Mouse (Mus musculus) liver, embryonic 13.5 days (tissue): ENCODE measurements around the gene Kif5a. TPM values are rescaled to one million over a fixed set of nuclear protein-coding genes. Genes with fewer than 3 reads are reported as not detected.

ENCODE experiments used
- ATAC-seq: fragments of 200-750 bp; cut with Nextera tagmentation; 2 replicates; pipeline ENCODE4 v1.8.0; 2017; ENCODE audit warnings: low read depth, mild to moderate bottlenecking, moderate number of reproducible peaks, moderate library complexity
- DNase-seq: peaks from one replicate; pipeline ENCODE4 v3.0.0; 2022
- H3K27ac ChIP-seq: fragments of 300-500 bp; sonication (generic); 2 replicates; pipeline ENCODE4 v1.5.1; 2015; ENCODE audit warnings: moderate library complexity, mild to moderate bottlenecking, inconsistent platforms
- H3K27me3 ChIP-seq: fragments of 300-500 bp; sonication (generic); 2 replicates; pipeline ENCODE4 v1.6.1; 2015; ENCODE audit warnings: mild to moderate bottlenecking, inconsistent platforms
- H3K36me3 ChIP-seq: fragments of 300-500 bp; sonication (generic); 2 replicates; pipeline ENCODE4 v1.6.1; 2015; ENCODE audit warnings: mild to moderate bottlenecking, inconsistent platforms
- H3K4me1 ChIP-seq: fragments of 300-500 bp; sonication (generic); replicated peaks from 2 replicates; pipeline ENCODE4 v1.6.1; 2015; ENCODE audit warnings: inconsistent platforms
- H3K4me2 ChIP-seq: fragments of 300-500 bp; sonication (generic); 2 replicates; pipeline ENCODE4 v1.6.1; 2015; ENCODE audit warnings: inconsistent platforms, mild to moderate bottlenecking, moderate library complexity
- H3K4me3 ChIP-seq: fragments of 300-500 bp; sonication (generic); replicated peaks from 2 replicates; pipeline ENCODE4 v1.5.1; 2015; ENCODE audit warnings: mild to moderate bottlenecking, inconsistent platforms
- H3K9ac ChIP-seq: fragments of 300-500 bp; sonication (generic); 2 replicates; pipeline ENCODE4 v1.6.1; 2015; ENCODE audit warnings: mild to moderate bottlenecking, inconsistent platforms
- H3K9me3 ChIP-seq: fragments of 300-500 bp; sonication (generic); replicated peaks from 2 replicates; pipeline ENCODE4 v1.6.1; 2016; ENCODE audit warnings: inconsistent platforms
- WGBS: fragments of 180-500 bp; shearing (Covaris S2); methylation state at CpG from one replicate; pipeline ENCODE4 v1.1.7; 2015; ENCODE audit not compliant: insufficient replicate concordance; 5-methylcytosine and 5-hydroxymethylcytosine counted together
- polyA plus RNA-seq: library from polyadenylated mRNA; unstranded; fragments of >200 nt; fragmentation: Nextera tagmentation; extraction: Ambion mirVana; gene quantifications from 2 replicates; pipeline ENCODE4 v1.2.1, GENCODE M21; 2015

Kif5a gene
- polyA plus RNA-seq, 1 experiment from 2014 or later: 0.14 TPM

DNA sequence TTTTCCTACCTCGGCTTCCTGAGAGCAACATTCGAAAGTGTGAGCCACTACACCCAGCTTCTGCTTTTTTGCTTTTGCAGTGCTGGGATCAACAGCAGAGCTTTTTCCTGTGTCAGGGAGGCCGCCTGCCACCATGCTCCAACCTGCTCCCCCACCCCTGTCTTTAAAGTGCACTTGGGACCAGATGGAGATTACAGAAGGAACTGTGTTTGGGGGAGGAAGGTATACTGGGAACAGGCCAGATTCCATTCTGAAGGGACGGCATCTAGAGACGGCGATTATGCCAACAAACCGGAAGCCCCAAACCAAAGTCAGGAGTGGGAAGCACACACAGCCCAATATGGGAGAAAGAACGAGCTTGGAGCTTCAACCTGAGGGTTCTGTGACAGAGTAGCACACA lies 36.0 kb downstream of the Kif5a start:
- WGBS: 63% methylated on average over 8 of the region's 8 CpGs
- Histone ChIP-seq H3K4me2 (no peak overlapping the region), H3K27ac (no peak overlapping the region), H3K27me3 (peaks cover 23% of the 10 kb centered on the region; the same call in 1 of the 2 replicates), H3K9ac (no peak overlapping the region), H3K9me3 (no peaks in the 10 kb centered on the region), H3K4me3 (no peak overlapping the region), H3K4me1 (peaks cover 34% of the 10 kb centered on the region), H3K36me3 (no peaks in the 10 kb centered on the region)
- ATAC-seq (no peak), DNase-seq (no peak)

DNA sequence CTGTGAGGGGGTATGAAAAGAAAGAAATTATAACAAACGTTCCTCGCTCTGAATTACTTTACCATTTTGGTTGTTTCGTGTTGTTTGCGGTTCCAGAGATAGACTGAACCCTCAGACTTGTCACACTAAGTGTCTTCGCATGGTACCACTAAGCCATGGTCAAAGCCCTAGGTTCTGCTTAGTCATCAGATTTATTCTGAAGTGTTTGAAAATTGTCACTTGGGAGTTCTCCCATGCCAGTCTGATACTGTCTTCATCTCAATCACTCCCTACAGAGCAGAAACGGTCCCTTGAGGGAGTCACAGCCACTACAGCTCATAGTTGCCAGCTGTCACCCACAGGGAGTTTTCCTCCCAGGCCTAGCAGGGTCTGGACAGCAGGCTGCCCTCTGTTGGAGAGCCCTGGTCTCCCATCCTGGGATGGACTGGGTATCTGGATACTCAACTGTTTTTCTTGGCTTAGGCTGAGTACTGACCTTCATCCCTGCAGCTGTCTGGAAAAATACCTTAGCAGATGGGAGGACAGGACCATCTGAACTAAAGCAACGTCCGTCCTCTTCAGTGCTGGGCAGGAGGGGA lies 36.7 kb downstream of the Kif5a start:
- Histone ChIP-seq H3K4me2 (no peak overlapping the region), H3K4me1 (peaks cover 30% of the 10 kb centered on the region), H3K4me3 (no peak overlapping the region), H3K9ac (no peak overlapping the region), H3K36me3 (no peaks in the 10 kb centered on the region), H3K27me3 (peaks cover 19% of the 10 kb centered on the region; the same call in 1 of the 2 replicates), H3K9me3 (no peaks in the 10 kb centered on the region), H3K27ac (no peak overlapping the region)
- DNase-seq: no peak
- ATAC-seq: 0 out of 2 replicates have a peak, but pooled peaks have one; percentile 26
- 58% methylated on average over 8 of the region's 8 CpGs for WGBS

DNA sequence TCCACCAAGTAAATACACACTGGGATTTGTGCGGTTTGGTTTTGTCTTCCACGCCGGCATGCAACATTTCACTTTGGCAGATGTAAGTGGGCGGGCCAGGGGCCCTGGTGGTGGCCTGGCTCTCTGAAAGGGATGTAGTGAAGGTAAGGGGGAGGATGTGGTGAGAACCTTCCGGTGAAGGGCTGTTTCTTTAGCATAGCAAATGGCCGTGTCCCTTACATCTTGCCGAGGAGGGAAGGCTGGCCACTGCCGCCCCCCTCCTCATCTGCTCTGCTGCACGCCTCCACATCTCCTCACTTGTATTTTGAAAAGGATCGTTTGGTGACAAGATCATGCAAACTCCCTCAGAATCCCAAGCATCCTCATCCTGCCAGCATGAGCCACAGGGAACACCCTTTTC lies 37.4 kb downstream of the Kif5a start:
- no peaks in the 10 kb centered on the region for H3K36me3 ChIP-seq
- no peak overlapping the region for H3K27ac ChIP-seq
- H3K4me1 ChIP-seq: peaks cover 24% of the 10 kb centered on the region
- ATAC-seq (no peak), DNase-seq (no peak)
- H3K4me2 ChIP-seq: no peak overlapping the region
- no peak overlapping the region for H3K9ac ChIP-seq
- H3K4me3 ChIP-seq: no peak overlapping the region
- H3K9me3 ChIP-seq: no peaks in the 10 kb centered on the region
- 36% methylated on average over 10 of the region's 10 CpGs for WGBS
- H3K27me3 ChIP-seq: peaks cover 19% of the 10 kb centered on the region; the same call in 1 of the 2 replicates

DNA sequence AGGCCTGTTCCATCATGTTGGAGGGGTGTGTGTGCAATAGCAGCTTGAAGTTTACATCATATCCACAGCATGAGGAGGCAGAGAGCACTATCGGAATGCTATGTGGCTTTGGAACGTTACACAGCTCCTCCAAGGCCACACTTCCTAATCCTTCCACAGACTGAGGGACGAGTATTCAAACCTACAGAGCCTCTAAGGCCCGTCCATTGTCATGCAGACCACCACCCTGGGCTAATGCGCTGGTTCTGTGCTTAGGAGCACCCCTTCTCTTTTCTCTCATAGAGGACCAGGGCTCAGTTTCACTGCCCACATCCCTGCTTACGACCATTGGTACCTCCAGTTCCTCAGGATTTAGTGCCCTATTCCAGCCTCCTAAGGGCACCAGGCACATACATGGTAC lies 37.9 kb downstream of the Kif5a start:
- Histone ChIP-seq H3K4me2 (no peak overlapping the region), H3K4me3 (no peak overlapping the region), H3K36me3 (no peaks in the 10 kb centered on the region), H3K9me3 (no peaks in the 10 kb centered on the region), H3K27me3 (peaks cover 19% of the 10 kb centered on the region; the same call in 1 of the 2 replicates), H3K9ac (no peak overlapping the region), H3K4me1 (peaks cover 19% of the 10 kb centered on the region), H3K27ac (no peak overlapping the region)
- 64% methylated on average over 6 of the region's 6 CpGs for WGBS
- DNase-seq (no peak), ATAC-seq (no peak)

DNA sequence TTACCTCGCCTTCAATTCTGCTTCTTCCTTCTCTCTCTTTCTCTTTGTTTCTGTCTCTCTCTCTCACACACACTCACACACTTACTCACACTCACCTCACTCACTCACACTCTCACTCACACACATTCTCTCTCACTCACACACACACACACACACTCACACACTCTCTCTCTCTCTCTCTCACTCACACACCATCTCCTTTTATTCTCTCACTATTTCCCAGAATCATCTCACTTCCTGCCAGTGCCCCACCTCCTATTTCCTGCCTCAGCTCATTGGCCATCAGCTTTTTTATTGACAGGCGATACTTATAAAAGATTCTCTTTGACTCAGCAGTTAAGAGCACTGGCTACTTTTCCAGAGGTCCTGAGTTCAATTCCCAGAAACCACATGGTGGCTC lies 44.8 kb downstream of the Kif5a start:
- DNase-seq (no peak), ATAC-seq (no peak)
- Histone ChIP-seq H3K4me3 (no peak overlapping the region), H3K9ac (no peak overlapping the region), H3K27me3 (no peaks in the 10 kb centered on the region), H3K4me1 (peaks cover 26% of the 10 kb centered on the region), H3K36me3 (no peaks in the 10 kb centered on the region), H3K27ac (no peak overlapping the region), H3K4me2 (no peak overlapping the region), H3K9me3 (no peaks in the 10 kb centered on the region)
- WGBS: 70% methylated on average over 2 of the region's 2 CpGs

DNA sequence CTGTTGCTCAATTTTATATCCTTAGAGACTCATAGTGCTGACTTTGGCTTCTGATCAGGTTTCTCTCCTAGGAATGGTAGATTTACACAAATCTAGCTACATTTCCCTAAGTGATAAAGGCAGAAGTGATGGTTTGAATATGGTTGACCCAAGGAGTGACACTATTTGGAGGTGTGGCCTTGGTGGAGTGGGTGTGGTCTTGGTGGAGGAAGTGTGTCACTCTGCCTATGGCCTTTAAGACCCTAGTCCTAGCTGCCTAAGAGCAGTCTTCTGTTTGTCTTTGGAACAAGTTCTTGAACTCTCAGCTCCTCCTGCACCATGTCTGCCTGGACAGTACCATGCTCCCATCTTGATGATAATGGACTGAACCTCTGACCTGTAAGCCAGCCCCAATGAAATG lies 46.0 kb downstream of the Kif5a start:
- Histone ChIP-seq H3K27me3 (no peaks in the 10 kb centered on the region), H3K9me3 (no peaks in the 10 kb centered on the region), H3K4me3 (no peak overlapping the region), H3K27ac (no peak overlapping the region), H3K4me2 (no peak overlapping the region), H3K9ac (no peak overlapping the region), H3K36me3 (no peaks in the 10 kb centered on the region), H3K4me1 (peaks cover 33% of the 10 kb centered on the region)
- ATAC-seq: no peak
- no peak for DNase-seq

DNA sequence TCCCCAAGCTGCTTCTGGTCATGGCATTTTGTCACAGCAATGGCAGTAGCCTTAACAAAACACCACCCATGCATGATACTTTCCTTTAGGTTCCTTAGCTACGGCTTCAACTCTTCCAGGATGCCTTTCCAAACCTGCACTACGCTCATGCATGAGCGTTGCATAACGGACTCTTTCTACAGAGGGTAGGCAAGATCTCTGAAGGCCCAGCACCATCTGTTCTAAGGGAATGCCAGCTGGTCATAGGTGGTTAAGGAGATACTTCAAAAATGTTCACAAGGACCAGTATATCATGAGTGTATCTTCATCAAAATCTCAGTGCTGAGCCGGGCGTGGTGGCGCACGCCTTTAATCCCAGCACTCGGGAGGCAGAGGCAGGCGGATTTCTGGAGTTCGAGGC lies 46.7 kb downstream of the Kif5a start:
- WGBS: 88% methylated on average over 11 of the region's 11 CpGs
- Histone ChIP-seq H3K36me3 (no peaks in the 10 kb centered on the region), H3K27me3 (no peaks in the 10 kb centered on the region), H3K27ac (no peak overlapping the region), H3K4me3 (no peak overlapping the region), H3K9ac (no peak overlapping the region), H3K4me1 (peaks cover 36% of the 10 kb centered on the region), H3K4me2 (no peak overlapping the region), H3K9me3 (no peaks in the 10 kb centered on the region)
- DNase-seq (no peak), ATAC-seq (no peak)

DNA sequence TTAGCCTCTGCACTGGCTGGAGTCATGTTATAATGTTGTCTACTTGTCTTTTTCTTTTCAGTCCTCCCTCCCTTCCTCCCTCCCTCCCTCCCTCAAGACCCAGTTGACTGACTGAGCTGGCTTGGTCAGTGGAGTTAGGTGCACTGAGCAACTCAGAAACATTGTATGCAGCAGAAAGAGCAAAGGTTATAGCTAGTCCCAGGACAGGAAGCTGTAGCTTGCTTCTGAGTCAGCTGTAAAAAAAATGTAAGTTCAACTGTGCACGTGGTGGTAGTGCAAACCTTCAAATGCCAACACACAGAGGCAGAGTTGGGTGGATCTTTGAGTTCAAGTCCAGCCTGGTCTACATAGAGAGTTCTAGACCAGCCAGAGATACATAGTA lies 48.7 kb downstream of the Kif5a start:
- no peaks in the 10 kb centered on the region for H3K36me3 ChIP-seq
- peak overlapping the region; percentile 7; the same call in 1 of the 2 replicates for H3K27ac ChIP-seq
- no peak overlapping the region for H3K4me3 ChIP-seq
- peaks cover 51% of the 10 kb centered on the region for H3K4me1 ChIP-seq
- H3K4me2 ChIP-seq: no peak overlapping the region
- DNase-seq (no peak), ATAC-seq (no peak)
- WGBS: 18% methylated on average over 1 of the region's 1 CpGs
- H3K9ac ChIP-seq: no peak overlapping the region
- no peaks in the 10 kb centered on the region for H3K27me3 ChIP-seq
- no peaks in the 10 kb centered on the region for H3K9me3 ChIP-seq

DNA sequence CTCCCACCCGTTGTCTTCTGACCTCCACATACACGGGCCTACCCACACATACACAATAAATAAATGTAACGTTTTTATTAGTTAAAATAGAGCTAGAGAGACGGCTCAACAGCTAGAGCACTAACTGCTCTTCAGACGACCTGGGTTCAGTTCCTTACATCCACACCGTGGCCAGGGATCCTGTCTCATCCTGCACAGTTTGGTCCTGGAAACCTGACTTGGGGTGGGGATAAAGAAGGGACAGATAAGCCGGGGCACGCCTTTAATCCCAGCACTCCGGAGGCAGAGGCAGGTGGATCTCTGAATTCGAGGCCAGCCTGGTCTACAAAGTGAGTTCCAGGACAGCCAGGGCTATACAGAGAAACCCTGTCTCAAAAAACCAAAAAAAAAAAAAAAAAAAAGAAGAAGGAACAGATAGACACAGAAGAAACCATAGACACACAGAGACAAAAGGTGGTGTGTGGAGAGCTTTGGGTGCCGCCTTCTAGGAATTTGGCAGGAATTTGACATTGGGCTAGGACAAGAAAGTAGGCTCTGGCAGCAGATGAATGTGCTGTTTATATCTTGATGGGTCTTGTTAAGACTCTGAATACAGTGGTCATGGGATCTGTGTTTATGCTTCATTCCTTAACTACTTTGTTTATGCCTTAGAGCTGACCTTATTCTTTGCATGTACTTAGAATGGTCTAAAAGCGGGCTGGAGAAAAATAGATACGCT lies 49.3 kb downstream of the Kif5a start:
- Histone ChIP-seq H3K4me3 (no peak overlapping the region), H3K9me3 (no peaks in the 10 kb centered on the region), H3K4me1 (peaks cover 56% of the 10 kb centered on the region), H3K27me3 (no peaks in the 10 kb centered on the region), H3K36me3 (peaks cover 5% of the 10 kb centered on the region), H3K4me2 (no peak overlapping the region), H3K27ac (peak overlapping the region; percentile 7; the same call in 1 of the 2 replicates), H3K9ac (no peak overlapping the region)
- DNase-seq (no peak), ATAC-seq (no peak)
- 74% methylated on average over 13 of the region's 13 CpGs for WGBS

DNA sequence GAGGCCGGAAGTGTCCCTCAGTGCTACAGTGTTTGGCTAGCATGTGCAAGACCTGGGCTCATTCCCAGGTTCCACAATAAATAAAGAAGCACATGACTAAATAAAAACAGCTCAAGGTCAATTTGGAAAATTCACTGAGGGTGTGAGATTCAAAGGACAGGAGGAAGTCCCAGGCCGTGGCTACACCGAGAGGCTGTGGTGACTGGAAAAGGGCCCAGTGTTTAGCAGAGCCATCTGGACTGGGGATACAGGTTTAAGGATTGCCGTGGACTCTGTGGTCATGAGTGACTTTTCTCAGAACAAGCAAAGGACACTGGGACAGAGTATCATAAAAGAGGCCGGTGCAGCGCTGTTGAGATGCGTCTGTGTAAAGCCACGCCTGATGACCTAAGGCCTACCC lies 49.9 kb downstream of the Kif5a start:
- ATAC-seq (no peak), DNase-seq (no peak)
- Histone ChIP-seq H3K4me1 (peaks cover 62% of the 10 kb centered on the region), H3K4me3 (no peak overlapping the region), H3K27me3 (no peaks in the 10 kb centered on the region), H3K9me3 (no peaks in the 10 kb centered on the region), H3K36me3 (peaks cover 11% of the 10 kb centered on the region), H3K27ac (peak overlapping the region; percentile 61; the same call in 1 of the 2 replicates), H3K4me2 (no peak overlapping the region), H3K9ac (no peak overlapping the region)
- WGBS: 89% methylated on average over 8 of the region's 8 CpGs

DNA sequence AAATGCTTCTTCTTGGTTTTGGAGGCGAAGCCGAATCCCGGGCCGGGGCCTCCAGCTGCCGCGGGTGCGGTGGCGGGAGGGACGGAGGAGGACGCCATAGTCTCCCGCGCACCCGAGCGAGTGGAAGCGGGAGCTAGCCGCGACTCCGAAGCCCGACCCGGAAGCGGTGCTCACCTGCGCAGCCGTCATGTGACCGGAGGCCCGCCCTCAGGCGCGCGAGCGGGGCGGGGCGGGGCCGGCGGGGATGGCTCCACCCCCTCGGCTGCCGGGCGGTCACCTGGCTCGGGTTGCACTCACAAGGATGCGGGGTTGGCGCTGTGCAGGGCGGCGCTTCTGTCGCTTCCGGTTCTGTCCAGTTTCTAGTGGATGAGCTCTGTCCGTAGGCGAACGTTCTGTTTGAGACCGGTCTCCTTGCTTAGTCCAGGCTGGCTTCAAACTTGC lies 51.7 kb downstream of the Kif5a start, which contains the start of gene Pip4k2c:
Pip4k2c (minus strand) TSS at position 172 of the 441 bp plus-strand sequence.
- H3K9me3 ChIP-seq: no peaks in the 10 kb centered on the region
- peaks cover 29% of the 10 kb centered on the region for H3K36me3 ChIP-seq
- under 1% methylated on average over 47 of the region's 47 CpGs for WGBS
- H3K4me2 ChIP-seq: peak within 1 kb of the TSS; percentile 95
- peak within 1 kb of the TSS; percentile 100 for H3K27ac ChIP-seq
- peaks cover 67% of the 10 kb centered on the region for H3K4me1 ChIP-seq
- H3K9ac ChIP-seq: peak within 1 kb of the TSS; percentile 93
- no peaks in the 10 kb centered on the region for H3K27me3 ChIP-seq
- ATAC-seq: peak; percentile 92
- peak; percentile 95 for DNase-seq
- peak within 1 kb of the TSS; percentile 89 for H3K4me3 ChIP-seq
